Mouse (Mus musculus) spleen, postnatal 14 days (tissue): ENCODE data around the gene Gm10668.
"Not testable (repeated sequence)": the region's sequence is repeated elsewhere in the genome, so short reads cannot be mapped to it uniquely, and the experiment has no call there.

Source experiments
- DNase-seq, 2 experiments: peaks; one replicate each; pipeline ENCODE4 v3.0.0; 2021 to 2022; ENCODE audit warnings: low spot score in 2 of 2

Gm10668 gene

GRCm38 (mm10) chr7:20730524-20730923 lies at the start of gene Gm10668:
Gm10668 (minus strand) TSS chr7:20730624.
- DNase-seq, result not testable (repeated sequence)

- DNase-seq, result not testable (repeated sequence)
Measured at GRCm38 (mm10) chr7:20770885-20771284, 40.5 kb upstream of the Gm10668 start, which contains the start of gene Vmn1r112. Vmn1r112 (plus strand) TSS chr7:20771185.

- DNase-seq, result not testable (repeated sequence)
Measured at GRCm38 (mm10) chr7:20703116-20703515, 27.3 kb downstream of the Gm10668 start, which contains the start of gene Vmn1r111. Vmn1r111 (minus strand) TSS chr7:20703216.
